Mouse (Mus musculus) layer of hippocampus, adult 9-11 months (tissue): ENCODE data around the gene Nwd2.

ENCODE experiments used
- DNase-seq: peaks from one replicate; pipeline ENCODE4 v3.0.0; 2022

Gene Nwd2

GRCm38 (mm10) chr5:63831054-63831453, 182.2 kb downstream of the Nwd2 start:
- no peak for DNase-seq

DNA sequence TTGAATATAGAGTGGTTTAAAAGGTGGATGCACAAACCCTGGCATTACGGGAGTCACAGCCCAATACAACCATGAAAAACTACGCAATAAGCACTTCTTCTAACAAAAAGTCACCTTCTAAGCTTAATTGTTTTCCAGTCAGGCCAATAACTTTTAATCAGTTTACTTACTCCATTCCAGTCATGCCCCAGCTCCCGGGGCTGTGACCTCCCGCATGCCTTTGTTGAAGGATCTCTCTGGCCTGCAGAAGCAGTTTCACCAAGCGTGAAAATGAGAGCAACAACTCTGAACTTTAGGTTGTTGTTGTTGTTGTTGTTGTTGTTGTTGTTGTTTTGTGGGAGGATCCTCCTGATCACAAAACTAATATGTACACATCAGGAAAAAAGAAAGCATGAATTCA, 185.1 kb downstream of the Nwd2 start:
- DNase-seq, result no peak

DNA sequence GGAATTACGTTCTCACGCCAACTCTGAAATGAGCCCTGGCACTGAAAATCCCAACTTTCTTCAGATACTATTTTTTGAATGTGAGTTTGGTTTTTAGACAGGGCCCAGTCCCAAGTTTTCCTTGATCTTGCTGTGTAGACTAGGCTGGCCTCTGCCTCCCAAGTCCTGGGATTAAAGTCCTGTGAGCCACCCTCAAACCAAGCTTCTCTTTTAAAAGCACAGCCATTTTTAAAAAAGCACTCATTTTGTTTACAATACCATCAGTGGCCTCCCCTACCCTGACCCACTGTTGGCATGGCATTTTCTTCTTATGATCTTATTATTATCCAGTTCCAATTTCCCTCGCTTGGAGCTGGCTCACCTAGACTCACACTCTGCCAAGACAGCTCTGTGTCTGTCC, 185.5 kb downstream of the Nwd2 start:
- DNase-seq, result no peak

DNA sequence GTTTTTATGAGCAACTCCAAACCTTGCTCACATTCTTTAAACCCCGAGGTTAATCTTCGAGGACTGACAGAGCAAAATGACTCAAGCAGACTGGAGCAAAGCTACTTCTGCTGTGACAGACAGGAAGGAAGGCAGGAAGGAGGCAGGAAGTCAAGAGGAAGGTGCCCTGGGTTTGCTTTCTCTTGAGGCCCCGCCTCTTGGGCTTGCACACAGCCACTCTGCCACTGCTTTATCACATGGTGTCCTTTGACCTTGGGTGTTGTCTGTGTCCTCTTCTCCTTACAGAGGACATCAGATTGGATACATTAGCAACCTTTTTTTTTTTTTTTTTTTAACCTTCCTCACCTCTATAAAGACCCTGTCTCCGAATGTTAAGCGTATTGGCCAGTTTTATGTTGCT, 188.2 kb downstream of the Nwd2 start:
- DNase-seq, result no peak

DNA sequence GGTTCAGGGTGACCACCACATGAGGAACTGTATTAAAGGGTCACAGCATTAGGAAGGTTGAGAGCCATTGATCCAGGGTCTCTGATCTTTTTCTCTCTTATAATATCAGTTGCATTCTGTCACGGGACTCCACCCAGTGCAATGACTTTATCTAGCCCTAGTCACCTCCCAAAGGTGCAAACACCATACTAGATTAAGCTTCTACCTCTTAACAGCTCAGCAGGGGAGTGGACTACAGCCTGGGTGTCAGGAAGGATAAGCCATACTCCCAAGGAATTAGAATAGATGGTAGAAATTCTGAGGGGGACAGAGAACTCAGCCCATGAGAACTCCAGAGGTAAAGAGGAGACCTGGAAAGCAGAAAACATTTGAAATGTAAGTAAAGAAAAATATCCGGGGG, 188.9 kb downstream of the Nwd2 start:
- DNase-seq, result no peak

DNA sequence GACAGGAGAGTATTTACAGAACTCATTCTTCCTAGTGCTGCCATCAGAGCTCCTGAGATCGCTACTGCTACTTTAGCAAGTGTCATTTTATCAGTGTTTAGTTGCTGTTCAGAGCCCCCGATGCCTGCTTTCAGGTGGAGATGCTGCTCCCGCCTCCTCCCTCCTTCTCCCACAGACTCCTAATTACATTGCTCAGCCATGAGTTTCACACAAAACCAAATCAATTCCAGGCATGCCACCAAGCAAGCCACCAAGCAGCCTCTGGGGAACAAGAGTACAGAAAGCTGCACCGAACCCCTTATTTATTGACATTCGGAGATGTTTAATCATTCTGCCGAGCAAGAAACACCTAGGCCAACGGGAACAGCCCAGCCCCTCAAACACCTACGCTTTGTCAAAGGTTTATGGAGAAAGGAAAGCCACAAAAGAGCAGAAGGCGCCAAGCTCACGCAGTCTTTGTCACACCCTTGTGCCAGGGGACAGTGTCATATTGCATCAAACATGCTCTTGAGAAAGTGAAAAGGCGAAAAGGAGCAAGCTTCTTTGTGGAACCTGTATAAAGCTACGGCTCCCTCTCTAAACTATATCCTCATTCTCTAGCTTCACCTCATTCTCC, 191.0 kb downstream of the Nwd2 start:
- DNase-seq, result no peak

- no peak for DNase-seq
Measured at GRCm38 (mm10) chr5:63847080-63847479, 198.2 kb downstream of the Nwd2 start.

- no peak for DNase-seq
Measured at GRCm38 (mm10) chr5:63847541-63848226, 198.8 kb downstream of the Nwd2 start.

- peak; percentile 17 for DNase-seq
Measured at GRCm38 (mm10) chr5:63858901-63859300, 210.0 kb downstream of the Nwd2 start.
